Mouse (Mus musculus) megakaryocyte, adult 5-6 weeks (primary cell): Measurements from ENCODE around the gene Catsperd. TPM values are rescaled to one million over a fixed set of nuclear protein-coding genes. Genes with fewer than 3 reads are reported as not detected.

Source experiments
- ATAC-seq: 2 replicates; pipeline ENCODE4 v1.8.0; 2016; ENCODE audit warnings: mild to moderate bottlenecking, inconsistent platforms; ENCODE audit not compliant: poor library complexity, severe bottlenecking
- total RNA-seq, 2 experiments: library from RNA; stranded (forward) in 1 of 2; stranded (reverse) in 1 of 2; fragments of 153-499, 151-499 nt in 1 of 2; fragments of 221-1000, 200-1000 nt in 1 of 2; gene quantifications; 2 replicates each; pipeline versions ENCODE4 v1.2.3 to v1.2.4; 2015 to 2017

Catsperd gene
- total RNA-seq, 2 experiments from 2014 or later, result not detected

- ATAC-seq, result no peak
Measured at GRCm38 (mm10) chr17:56706515-56706914, 78.6 kb downstream of the Catsperd start.

DNA sequence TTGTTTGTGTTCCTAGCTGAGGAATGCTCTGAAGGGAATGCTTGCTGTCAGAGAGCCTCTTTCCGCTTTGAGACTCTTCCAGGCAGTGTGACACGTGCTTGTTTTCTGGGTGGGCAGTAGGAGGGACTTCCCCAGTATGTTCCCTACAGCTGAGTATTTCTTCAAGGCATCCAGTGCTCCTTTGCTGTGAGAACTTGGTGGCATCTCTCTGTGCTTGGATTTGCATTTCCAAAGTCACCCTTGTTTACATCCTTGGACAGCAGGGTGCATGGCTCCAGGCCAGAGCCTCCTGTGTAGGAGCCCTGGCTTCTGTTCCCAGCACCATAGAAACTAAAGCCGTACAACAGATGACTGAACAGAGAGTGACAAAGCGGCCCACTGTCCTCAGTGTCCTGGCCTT is 80.7 kb downstream of the Catsperd start:
- ATAC-seq, result no peak

GRCm38 (mm10) chr17:56709708-56710107 is 81.8 kb downstream of the Catsperd start:
- ATAC-seq, result no peak

Other genes starting within 250 kb of the Catsperd start
- 18.1 and 18.6 TPM in 2 replicates for gene Ptprs, start 151.7 kb upstream of the Catsperd start, total RNA-seq (2015)
- 17.3 and 52.6 TPM in 2 replicates for gene Ptprs, start 151.7 kb upstream of the Catsperd start, total RNA-seq (2017)
- gene Znrf4, start 115.7 kb upstream of the Catsperd start, total RNA-seq (2015), result not detected in 2 replicates
- gene Znrf4, start 115.7 kb upstream of the Catsperd start, total RNA-seq (2017), result not detected in 2 replicates
- gene Gm20219, start 73.8 kb upstream of the Catsperd start, total RNA-seq (2015), result 0.71 and 1.2 TPM in 2 replicates
- gene Gm20219, start 73.8 kb upstream of the Catsperd start, total RNA-seq (2017), result 0.44 and 0.49 TPM in 2 replicates
- gene Safb2, start 43.6 kb upstream of the Catsperd start, total RNA-seq (2015), result 54.5 and 68.8 TPM in 2 replicates
- gene Safb2, start 43.6 kb upstream of the Catsperd start, total RNA-seq (2017), result 78.1 and 92.6 TPM in 2 replicates
- 53.5 and 59.6 TPM in 2 replicates for gene Safb, start 43.3 kb upstream of the Catsperd start, total RNA-seq (2015)
- 65.8 and 76.1 TPM in 2 replicates for gene Safb, start 43.3 kb upstream of the Catsperd start, total RNA-seq (2017)
- gene 2410015M20Rik, start 18.4 kb upstream of the Catsperd start, total RNA-seq (2015), result 43.6 and 52.6 TPM in 2 replicates
- gene 2410015M20Rik, start 18.4 kb upstream of the Catsperd start, total RNA-seq (2017), result 48.3 and 64.2 TPM in 2 replicates
- gene Rpl36, start 14.7 kb upstream of the Catsperd start, total RNA-seq (2015), result 757 and 782 TPM in 2 replicates
- 1,133 and 1,354 TPM in 2 replicates for gene Rpl36, start 14.7 kb upstream of the Catsperd start, total RNA-seq (2017)
- gene Lonp1, start 1.3 kb upstream of the Catsperd start, total RNA-seq (2015), result 9.1 TPM in 2 replicates
- gene Lonp1, start 1.3 kb upstream of the Catsperd start, total RNA-seq (2017), result 19.5 and 23.4 TPM in 2 replicates
- 20.2 and 25.0 TPM in 2 replicates for gene Ranbp3, start 45.2 kb downstream of the Catsperd start, total RNA-seq (2015)
- gene Ranbp3, start 45.2 kb downstream of the Catsperd start, total RNA-seq (2017), result 52.9 and 60.9 TPM in 2 replicates
- 108 and 113 TPM in 2 replicates for gene Ndufa11, start 89.6 kb downstream of the Catsperd start, total RNA-seq (2015)
- 77.8 and 92.8 TPM in 2 replicates for gene Ndufa11, start 89.6 kb downstream of the Catsperd start, total RNA-seq (2017)
- gene Vmac, start 89.9 kb downstream of the Catsperd start, total RNA-seq (2015), result 3.6 and 4.1 TPM in 2 replicates
- gene Vmac, start 89.9 kb downstream of the Catsperd start, total RNA-seq (2017), result 2.7 and 2.8 TPM in 2 replicates
- not detected in 2 replicates for gene Nrtn, start 129.4 kb downstream of the Catsperd start, total RNA-seq (2015)
- gene Nrtn, start 129.4 kb downstream of the Catsperd start, total RNA-seq (2017), result not detected in 2 replicates
- 8.4 and 8.7 TPM in 2 replicates for gene Dus3l, start 136.6 kb downstream of the Catsperd start, total RNA-seq (2015)
- 10.5 and 14.6 TPM in 2 replicates for gene Dus3l, start 136.6 kb downstream of the Catsperd start, total RNA-seq (2017)
- gene Prr22, start 142.1 kb downstream of the Catsperd start, total RNA-seq (2015), result 0.32 and 0.85 TPM in 2 replicates
- gene Prr22, start 142.1 kb downstream of the Catsperd start, total RNA-seq (2017), result not detected in 2 replicates
- gene Rfx2, start 202.9 kb downstream of the Catsperd start, total RNA-seq (2015), result 5.0 and 5.2 TPM in 2 replicates
- 1.7 and 2.8 TPM in 2 replicates for gene Rfx2, start 202.9 kb downstream of the Catsperd start, total RNA-seq (2017)
- gene Acsbg2, start 246.3 kb downstream of the Catsperd start, total RNA-seq (2015), result not detected in 2 replicates
- not detected in 2 replicates for gene Acsbg2, start 246.3 kb downstream of the Catsperd start, total RNA-seq (2017)
- 0.32 and 0.40 TPM in 2 replicates for gene 1700061G19Rik, start 247.3 kb downstream of the Catsperd start, total RNA-seq (2015)
- 0.07 and 0.53 TPM in 2 replicates for gene 1700061G19Rik, start 247.3 kb downstream of the Catsperd start, total RNA-seq (2017)